Mouse (Mus musculus) hematopoietic stem cell, adult 5-6 weeks (primary cell): ENCODE results near the gene Pkib. TPM values are rescaled to one million over a fixed set of nuclear protein-coding genes. Genes with fewer than 3 reads are reported as not detected.

ENCODE experiments used
- ATAC-seq, 2 experiments: fragments of 125-278 bp in 1 of 2; replicated peaks in 1 of 2; 2 replicates each; pipeline ENCODE4 v1.8.0; 2016 to 2017; ENCODE audit warnings: inconsistent platforms in 2 of 2, mild to moderate bottlenecking in 2 of 2, moderate number of reproducible peaks in 2 of 2, low read depth in 1 of 2, moderate TSS enrichment in 1 of 2; ENCODE audit not compliant: low FRiP score in 2 of 2, poor library complexity in 2 of 2, severe bottlenecking in 2 of 2, insufficient read depth in 1 of 2, low TSS enrichment in 1 of 2
- total RNA-seq: library from RNA; stranded (forward); fragments of 172-1452, 232-1000 nt; gene quantifications from 2 replicates; pipeline ENCODE4 v1.2.3, GENCODE M21; 2017

Gene Pkib
- total RNA-seq = 6.1 and 8.4 TPM in 2 replicates

GRCm38 (mm10) chr10:57631896-57632867 lies at the start of gene Pkib:
Pkib (plus strand) TSS chr10:57631981.
- peak; percentile 97 to 99 for ATAC-seq

DNA sequence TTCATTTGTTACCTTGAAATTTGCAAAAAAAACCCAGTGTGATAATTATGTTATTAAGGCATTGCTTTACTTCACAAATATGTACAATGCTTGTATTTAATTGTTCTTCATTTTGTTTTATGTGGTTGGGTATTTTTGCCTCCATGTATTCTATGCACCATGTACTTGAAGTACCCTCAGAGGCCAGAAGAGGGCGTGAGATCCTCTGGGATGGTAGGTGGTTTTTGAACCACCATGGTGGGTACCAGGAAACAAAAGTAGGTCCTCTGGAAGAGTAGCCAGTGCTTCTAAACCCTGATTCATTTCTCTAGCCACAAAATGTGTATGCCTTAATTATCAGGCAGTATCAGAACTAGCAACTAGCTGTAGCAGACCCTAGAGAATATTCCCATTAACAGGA lies 47.9 kb upstream of the Pkib start:
- ATAC-seq = no peak

GRCm38 (mm10) chr10:57594266-57594665 lies 37.5 kb upstream of the Pkib start:
- ATAC-seq = no peak

DNA sequence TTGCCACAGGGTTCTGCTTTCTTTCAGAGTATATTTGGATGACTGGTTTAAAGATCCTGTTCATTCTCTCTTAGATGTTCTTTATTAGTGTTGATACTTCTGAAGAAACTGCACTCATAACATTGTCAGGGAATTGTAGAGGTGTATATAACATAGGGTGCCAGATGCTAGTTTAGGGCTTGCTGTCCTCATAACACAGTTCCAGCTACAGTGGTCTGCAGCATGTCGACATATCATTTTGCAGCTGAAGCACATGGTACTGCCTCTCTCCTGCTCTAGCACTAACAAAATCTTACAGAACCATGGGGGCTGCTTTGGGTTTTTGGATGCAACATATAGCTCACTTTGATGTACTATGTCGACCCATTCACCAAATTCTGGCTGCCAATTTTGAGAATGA lies 34.6 kb upstream of the Pkib start:
- no peak for ATAC-seq

DNA sequence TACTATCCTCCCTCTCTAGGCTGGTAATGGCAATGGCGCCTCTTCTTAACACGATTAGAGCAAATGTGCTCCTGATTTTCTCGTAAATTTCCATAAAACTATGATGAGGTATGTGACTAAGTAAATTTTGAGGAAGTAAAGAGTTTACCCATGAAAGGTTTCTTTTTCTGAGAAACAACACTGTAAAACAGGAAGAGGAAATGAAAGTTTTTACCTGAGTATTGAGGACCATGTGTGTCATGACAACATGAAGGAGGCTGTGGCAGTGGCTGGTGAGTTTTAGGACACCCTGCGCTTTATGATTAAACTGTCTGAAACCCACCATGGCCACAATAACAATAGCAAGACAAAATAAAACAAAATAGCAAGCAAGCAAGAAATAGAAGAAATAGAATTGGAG lies 28.8 kb upstream of the Pkib start:
- peak; percentile 32 to 69; a peak in 2 of 4 replicates for ATAC-seq

GRCm38 (mm10) chr10:57623311-57623710 lies 8.5 kb upstream of the Pkib start:
- ATAC-seq = no peak

- ATAC-seq = no peak
Observed at GRCm38 (mm10) chr10:57627773-57628172, 4.0 kb upstream of the Pkib start.

GRCm38 (mm10) chr10:57630557-57630956 lies 1.2 kb upstream of the Pkib start:
- ATAC-seq = no peak

GRCm38 (mm10) chr10:57632868-57633240 lies 1.1 kb downstream of the Pkib start:
- ATAC-seq = no peak

DNA sequence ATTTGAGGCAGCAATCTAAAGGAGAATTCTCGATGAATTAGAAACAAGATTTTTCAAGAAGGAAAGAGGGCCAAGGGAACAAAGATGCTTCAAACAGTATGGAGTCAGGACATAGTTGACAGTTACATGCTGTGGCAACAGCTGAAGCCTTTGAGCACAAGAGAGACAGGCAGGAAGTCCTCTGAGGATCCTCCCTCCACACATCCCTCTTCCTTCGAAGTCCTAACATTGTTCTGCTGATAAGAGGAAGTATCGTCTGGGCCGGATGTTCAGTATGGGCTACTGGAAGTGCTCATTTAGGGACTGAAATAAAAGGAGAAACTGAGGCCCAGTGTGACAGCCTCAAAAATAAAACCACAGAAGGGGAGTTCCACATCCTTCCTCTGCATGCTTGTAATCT lies 5.2 kb downstream of the Pkib start:
- ATAC-seq = peak; percentile 14 to 50; a peak in 3 of 4 replicates

DNA sequence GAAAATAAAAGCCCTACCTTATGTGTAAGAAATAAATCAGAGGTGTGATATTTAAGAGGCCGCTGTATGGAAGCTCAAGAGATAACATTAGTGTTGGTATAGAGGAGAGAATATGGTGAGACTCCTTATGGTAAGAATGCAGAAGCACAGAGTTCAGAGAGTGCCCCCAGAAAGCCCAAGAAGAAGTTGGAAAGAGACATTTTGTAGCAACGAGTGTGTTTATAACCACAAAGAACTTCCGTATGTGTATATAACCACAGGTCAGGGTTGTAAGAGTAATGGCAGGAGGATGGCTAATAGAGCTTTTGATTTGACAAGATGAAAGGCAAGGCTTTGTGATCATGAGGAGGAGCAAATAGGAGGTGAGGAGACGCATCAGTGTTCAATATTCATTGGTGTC lies 6.5 kb downstream of the Pkib start:
- peak; percentile 33 to 60; a peak in 3 of 4 replicates for ATAC-seq

DNA sequence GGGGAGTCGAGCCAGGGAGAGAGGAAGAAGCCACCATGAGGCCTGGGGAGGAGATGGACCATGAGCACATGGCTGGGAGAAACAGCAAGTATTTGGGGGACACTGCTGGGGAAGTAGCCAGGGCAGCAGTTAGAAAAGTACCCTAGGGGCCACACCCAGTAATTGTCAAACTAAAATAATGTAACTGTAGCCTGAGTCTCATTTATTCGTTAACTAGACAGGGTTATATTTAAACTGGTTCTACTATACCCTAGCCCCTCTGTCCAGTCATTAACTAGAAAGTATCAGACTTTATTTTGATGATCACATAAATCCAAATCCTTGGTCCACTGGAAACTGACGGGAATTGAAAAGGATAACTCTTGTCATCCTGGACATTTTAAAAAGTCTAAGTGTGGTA lies 7.8 kb downstream of the Pkib start:
- ATAC-seq = no peak

- ATAC-seq = no peak
Observed at GRCm38 (mm10) chr10:57653297-57653696, 21.5 kb downstream of the Pkib start.

DNA sequence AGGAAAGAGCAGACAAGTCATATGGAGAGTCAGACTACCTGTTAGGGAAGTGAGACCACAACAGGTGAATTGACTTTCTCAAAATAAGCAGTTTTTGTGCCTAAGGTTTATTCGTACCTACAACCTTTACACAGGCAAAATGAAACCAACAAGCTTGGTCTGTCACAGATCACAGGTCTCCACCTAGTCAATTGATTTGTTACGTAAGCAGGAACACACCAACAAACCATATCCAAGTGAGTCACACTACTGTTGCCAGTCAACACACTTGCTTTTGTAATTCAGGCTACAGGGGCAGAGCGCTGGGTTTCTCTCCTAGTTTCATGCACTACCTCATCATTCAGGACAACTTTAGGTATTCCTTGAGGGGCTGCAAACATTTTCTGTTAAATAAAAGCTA lies 28.7 kb downstream of the Pkib start:
- ATAC-seq = no peak

DNA sequence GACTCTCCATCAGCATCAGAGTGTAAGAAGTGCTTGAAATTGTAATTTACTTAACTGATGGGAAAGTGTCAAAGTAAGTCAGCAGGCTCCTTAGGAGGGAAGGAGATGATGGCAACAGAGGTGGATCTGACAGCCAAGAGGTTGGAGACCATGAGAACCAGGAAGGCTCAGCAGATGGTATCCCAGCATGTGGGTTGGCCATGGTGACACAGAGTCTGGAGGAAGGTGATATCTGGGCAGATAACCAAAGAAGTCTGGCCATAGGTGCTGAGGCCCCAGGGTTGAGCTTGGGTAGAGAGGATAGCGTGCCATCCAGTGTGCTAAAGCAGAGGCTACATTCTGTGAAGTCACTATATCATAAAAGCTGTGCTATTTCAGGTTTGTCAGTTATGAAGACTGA lies 32.0 kb downstream of the Pkib start:
- ATAC-seq = no peak

- no peak for ATAC-seq
Observed at GRCm38 (mm10) chr10:57664253-57664652, 32.5 kb downstream of the Pkib start.

DNA sequence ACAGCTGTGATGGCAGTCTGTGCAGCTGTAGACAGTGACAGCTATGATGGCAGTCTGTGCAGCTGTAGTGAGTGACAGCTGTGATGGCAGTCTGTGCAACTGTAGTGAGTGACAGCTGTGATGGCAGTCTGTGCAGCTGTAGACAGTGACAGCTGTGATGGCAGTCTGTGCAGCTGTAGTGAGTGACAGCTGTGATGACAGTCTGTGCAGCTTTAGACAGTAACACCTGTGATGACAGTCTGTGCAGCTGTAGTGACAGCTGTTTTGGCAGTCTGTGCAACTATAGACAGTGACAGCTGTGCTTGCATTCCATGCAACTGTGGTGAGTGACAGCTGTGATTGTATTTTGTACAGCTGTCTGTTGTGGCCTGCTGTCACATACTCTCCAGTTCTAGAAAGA lies 44.0 kb downstream of the Pkib start:
- no peak for ATAC-seq

- ATAC-seq = peak; percentile 78 to 87
Observed at GRCm38 (mm10) chr10:57687999-57688398, 56.2 kb downstream of the Pkib start.

DNA sequence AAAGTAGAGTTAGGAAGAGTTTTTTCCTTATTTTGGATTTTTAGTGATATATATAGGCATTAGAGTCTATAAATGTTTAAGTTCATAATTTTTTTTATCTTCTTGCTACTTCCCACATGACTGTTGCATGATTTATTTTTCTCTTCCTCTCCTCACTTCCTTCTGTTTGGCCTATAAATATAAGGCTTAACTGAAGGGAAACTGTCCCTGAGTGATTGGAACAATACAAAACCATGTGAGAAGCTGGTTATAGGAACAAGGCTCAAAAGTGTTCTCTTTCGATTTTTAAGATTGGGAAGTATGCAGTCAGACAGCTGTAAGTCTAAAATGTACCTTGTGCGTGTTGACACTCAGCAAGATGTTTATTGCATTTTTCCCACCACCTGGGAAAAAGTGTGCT lies 58.4 kb downstream of the Pkib start:
- peak; percentile 79 to 83 for ATAC-seq
